Mouse (Mus musculus) cerebellum, adult 2 months (tissue): ENCODE measurements around the gene Pcgf1.

Source experiments
- CTCF ChIP-seq: fragments of 200-500 bp; IDR thresholded peaks from 2 replicates; pipeline ENCODE4 v1.5.1; 2011; ENCODE audit warnings: low read depth, mild to moderate bottlenecking, control low read depth, low read length, moderate library complexity, borderline replicate concordance; ENCODE audit not compliant: insufficient read depth
- POLR2A ChIP-seq: fragments of 200-500 bp; IDR thresholded peaks from 2 replicates; pipeline ENCODE4 v1.6.1; 2011; ENCODE audit warnings: low read length, control low read depth, borderline replicate concordance; ENCODE audit not compliant: insufficient read depth

GRCm38 (mm10) chr6:83117616-83118015 is 39.9 kb downstream of the Pcgf1 start:
- TF ChIP-seq POLR2A (no peak), CTCF (no peak)
